Mouse (Mus musculus): ENCODE measurements at regions not wholly inside any gene's neighbourhood (a gene's known extent, or its start where the extent isn't known, plus 50 kb on each side); places are given as distances from the start of the nearest gene placed in this dataset.
A peak's percentile ranks its signal among the peaks of the same experiment; 100 is the strongest.

- Histone ChIP-seq H3K9me3 (ENCODE audit: control insufficient read depth, low read length) (no peaks in the 10 kb centered on the region), H3K9ac (ENCODE audit: low read length) (no peak overlapping the region), H3K36me3 (ENCODE audit: control insufficient read depth, insufficient read depth, low read length) (no peaks in the 10 kb centered on the region), H3K27ac (replicated peaks; ENCODE audit: low read depth, low read length) (no peak overlapping the region), H3K4me3 (ENCODE audit: low read depth, low read length) (no peak overlapping the region), H3K4me1 (ENCODE audit: control insufficient read depth, insufficient read depth, low read length) (no peaks in the 10 kb centered on the region), H3K4me2 (ENCODE audit: low read depth, severe bottlenecking) (no peak overlapping the region), H3K27me3 (ENCODE audit: control insufficient read depth, insufficient read depth, low read length) (no peaks in the 10 kb centered on the region)
- WGBS: 85% methylated on average over 5 of the region's 5 CpGs
- peak; percentile 51 for DNase-seq (ENCODE audit: low spot score)
- no peak for ATAC-seq (ENCODE audit: insufficient number of reproducible peaks, low FRiP score, low TSS enrichment, low read depth)
Observed at GRCm38 (mm10) chr3:131886470-131886869, 198.6 kb upstream of the Dkk2 start.

DNA sequence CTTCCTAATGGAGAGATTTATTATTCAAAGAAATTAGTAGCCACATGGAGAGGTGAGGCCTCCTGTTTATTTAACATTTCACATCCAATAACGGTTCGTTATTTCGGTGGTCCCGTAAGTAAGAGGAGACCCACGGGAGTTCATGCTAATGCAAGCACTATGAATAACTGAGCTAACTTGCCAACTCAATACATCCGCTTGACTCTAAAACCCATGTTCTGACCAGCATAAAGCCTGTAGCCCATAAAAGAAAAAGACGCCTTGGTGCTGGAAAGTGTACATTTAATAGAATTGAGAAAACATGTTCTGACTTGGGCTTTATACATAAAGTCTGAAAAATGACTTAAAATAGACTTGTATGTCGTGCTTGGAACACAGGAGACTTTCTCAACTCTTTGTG, 198.1 kb upstream of the Dkk2 start:
- DNase-seq (ENCODE audit: low spot score): no peak
- no peaks in the 10 kb centered on the region for H3K9me3 ChIP-seq (ENCODE audit: control insufficient read depth, low read length)
- no peaks in the 10 kb centered on the region for H3K27me3 ChIP-seq (ENCODE audit: control insufficient read depth, insufficient read depth, low read length)
- H3K36me3 ChIP-seq (ENCODE audit: control insufficient read depth, insufficient read depth, low read length): no peaks in the 10 kb centered on the region
- H3K4me2 ChIP-seq (ENCODE audit: low read depth, severe bottlenecking): no peak overlapping the region
- H3K27ac ChIP-seq (replicated peaks; ENCODE audit: low read depth, low read length): no peak overlapping the region
- H3K9ac ChIP-seq (ENCODE audit: low read length): no peak overlapping the region
- H3K4me1 ChIP-seq (ENCODE audit: control insufficient read depth, insufficient read depth, low read length): no peaks in the 10 kb centered on the region
- WGBS: 75% methylated on average over 8 of the region's 8 CpGs
- H3K4me3 ChIP-seq (ENCODE audit: low read depth, low read length): no peak overlapping the region
- no peak for ATAC-seq (ENCODE audit: insufficient number of reproducible peaks, low FRiP score, low TSS enrichment, low read depth)

- WGBS: 79% methylated on average over 4 of the region's 4 CpGs
- Histone ChIP-seq H3K27ac (replicated peaks; ENCODE audit: low read depth, low read length) (no peak overlapping the region), H3K36me3 (ENCODE audit: control insufficient read depth, insufficient read depth, low read length) (no peaks in the 10 kb centered on the region), H3K27me3 (ENCODE audit: control insufficient read depth, insufficient read depth, low read length) (no peaks in the 10 kb centered on the region), H3K4me1 (ENCODE audit: control insufficient read depth, insufficient read depth, low read length) (no peaks in the 10 kb centered on the region), H3K9me3 (ENCODE audit: control insufficient read depth, low read length) (no peaks in the 10 kb centered on the region), H3K9ac (ENCODE audit: low read length) (no peak overlapping the region), H3K4me2 (ENCODE audit: low read depth, severe bottlenecking) (no peak overlapping the region), H3K4me3 (ENCODE audit: low read depth, low read length) (no peak overlapping the region)
- ATAC-seq (ENCODE audit: insufficient number of reproducible peaks, low FRiP score, low TSS enrichment, low read depth) (no peak), DNase-seq (ENCODE audit: low spot score) (no peak)
Observed at GRCm38 (mm10) chr3:131887670-131888069, 197.4 kb upstream of the Dkk2 start.

DNA sequence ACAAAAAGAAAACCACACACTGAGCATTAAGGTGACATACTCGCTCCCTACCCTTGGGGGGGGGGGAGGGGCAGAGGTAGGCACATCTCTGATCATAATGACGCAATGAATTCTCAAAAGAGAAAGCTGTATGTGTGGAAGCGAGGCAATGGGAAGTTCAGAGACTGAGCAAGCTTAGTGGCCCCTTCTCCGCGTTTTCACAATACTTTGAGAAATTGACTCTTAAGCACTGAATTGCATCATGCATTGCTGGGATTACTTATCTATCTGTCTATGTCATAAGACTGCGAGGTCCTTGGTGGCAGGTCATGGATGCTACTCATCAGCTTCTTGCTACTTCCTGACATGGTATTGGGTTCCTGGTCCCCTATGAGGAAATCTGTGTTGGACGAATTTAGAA, 193.2 kb upstream of the Dkk2 start:
- Histone ChIP-seq H3K4me1 (ENCODE audit: control insufficient read depth, insufficient read depth, low read length) (no peaks in the 10 kb centered on the region), H3K9ac (ENCODE audit: low read length) (no peak overlapping the region), H3K27me3 (ENCODE audit: control insufficient read depth, insufficient read depth, low read length) (no peaks in the 10 kb centered on the region), H3K4me2 (ENCODE audit: low read depth, severe bottlenecking) (no peak overlapping the region), H3K36me3 (ENCODE audit: control insufficient read depth, insufficient read depth, low read length) (no peaks in the 10 kb centered on the region), H3K27ac (replicated peaks; ENCODE audit: low read depth, low read length) (no peak overlapping the region), H3K9me3 (ENCODE audit: control insufficient read depth, low read length) (no peaks in the 10 kb centered on the region), H3K4me3 (ENCODE audit: low read depth, low read length) (no peak overlapping the region)
- ATAC-seq (ENCODE audit: insufficient number of reproducible peaks, low FRiP score, low TSS enrichment, low read depth) (no peak), DNase-seq (ENCODE audit: low spot score) (no peak)
- WGBS: 86% methylated on average over 7 of the region's 7 CpGs

GRCm38 (mm10) chr3:131893061-131893804, 191.9 kb upstream of the Dkk2 start:
- DNase-seq (ENCODE audit: low spot score) (no peak), ATAC-seq (ENCODE audit: insufficient number of reproducible peaks, low FRiP score, low TSS enrichment, low read depth) (no peak)
- no peak overlapping the region for H3K4me2 ChIP-seq (ENCODE audit: low read depth, severe bottlenecking)
- H3K4me1 ChIP-seq (ENCODE audit: control insufficient read depth, insufficient read depth, low read length): no peaks in the 10 kb centered on the region
- no peaks in the 10 kb centered on the region for H3K9me3 ChIP-seq (ENCODE audit: control insufficient read depth, low read length)
- WGBS: 82% methylated on average over 16 of the region's 16 CpGs
- no peaks in the 10 kb centered on the region for H3K27me3 ChIP-seq (ENCODE audit: control insufficient read depth, insufficient read depth, low read length)
- H3K4me3 ChIP-seq (ENCODE audit: low read depth, low read length): no peak overlapping the region
- no peak overlapping the region for H3K27ac ChIP-seq (replicated peaks; ENCODE audit: low read depth, low read length)
- no peaks in the 10 kb centered on the region for H3K36me3 ChIP-seq (ENCODE audit: control insufficient read depth, insufficient read depth, low read length)
- no peak overlapping the region for H3K9ac ChIP-seq (ENCODE audit: low read length)

DNA sequence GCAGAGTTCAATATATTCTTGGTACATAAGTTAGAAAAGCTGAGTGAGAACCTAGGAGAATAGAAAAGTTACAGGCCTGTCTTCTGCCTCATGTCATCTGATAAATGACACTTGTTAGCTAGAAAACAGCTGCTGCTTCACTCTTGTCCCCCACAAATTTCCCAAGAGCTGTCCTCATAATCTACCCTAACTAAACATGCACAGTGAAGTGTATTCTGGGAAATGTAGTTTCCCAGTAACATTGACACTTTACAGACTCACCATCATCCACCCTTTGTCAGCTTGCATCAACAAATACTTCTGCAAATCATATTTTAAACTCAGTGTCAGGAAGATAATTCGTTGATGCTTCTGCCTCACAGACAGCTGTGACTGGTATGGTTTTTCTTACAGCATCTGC, 190.0 kb upstream of the Dkk2 start:
- WGBS: 80% methylated on average over 1 of the region's 1 CpGs
- Histone ChIP-seq H3K4me3 (ENCODE audit: low read depth, low read length) (no peak overlapping the region), H3K9ac (ENCODE audit: low read length) (no peak overlapping the region), H3K9me3 (ENCODE audit: control insufficient read depth, low read length) (no peaks in the 10 kb centered on the region), H3K4me2 (ENCODE audit: low read depth, severe bottlenecking) (no peak overlapping the region), H3K4me1 (ENCODE audit: control insufficient read depth, insufficient read depth, low read length) (no peaks in the 10 kb centered on the region), H3K36me3 (ENCODE audit: control insufficient read depth, insufficient read depth, low read length) (no peaks in the 10 kb centered on the region), H3K27me3 (ENCODE audit: control insufficient read depth, insufficient read depth, low read length) (no peaks in the 10 kb centered on the region), H3K27ac (replicated peaks; ENCODE audit: low read depth, low read length) (no peak overlapping the region)
- DNase-seq (ENCODE audit: low spot score) (no peak), ATAC-seq (ENCODE audit: insufficient number of reproducible peaks, low FRiP score, low TSS enrichment, low read depth) (no peak)

DNA sequence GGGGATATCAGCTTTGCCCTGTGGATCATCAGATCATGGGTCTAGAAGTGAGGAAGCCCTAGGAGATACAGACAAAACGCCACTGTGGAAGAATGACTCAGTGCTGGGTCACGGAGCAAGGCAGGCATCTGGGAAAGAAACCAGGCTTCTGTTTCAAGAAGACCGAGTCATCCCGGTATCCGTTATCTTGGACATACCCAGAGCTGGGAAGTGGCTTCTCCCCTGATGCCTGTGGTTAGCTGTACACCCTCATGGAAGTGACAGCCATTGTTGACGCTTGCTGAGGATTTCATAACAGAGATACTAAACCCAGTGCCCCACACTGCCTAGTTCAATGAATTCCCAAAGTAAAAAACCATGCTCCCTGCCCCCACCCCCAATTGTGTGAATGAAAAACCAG, 171.6 kb upstream of the Dkk2 start:
- Histone ChIP-seq H3K27me3 (ENCODE audit: control insufficient read depth, insufficient read depth, low read length) (no peaks in the 10 kb centered on the region), H3K9ac (ENCODE audit: low read length) (no peak overlapping the region), H3K4me1 (ENCODE audit: control insufficient read depth, insufficient read depth, low read length) (no peaks in the 10 kb centered on the region), H3K27ac (replicated peaks; ENCODE audit: low read depth, low read length) (no peak overlapping the region), H3K4me3 (ENCODE audit: low read depth, low read length) (no peak overlapping the region), H3K36me3 (ENCODE audit: control insufficient read depth, insufficient read depth, low read length) (no peaks in the 10 kb centered on the region), H3K4me2 (ENCODE audit: low read depth, severe bottlenecking) (no peak overlapping the region), H3K9me3 (ENCODE audit: control insufficient read depth, low read length) (no peaks in the 10 kb centered on the region)
- DNase-seq (ENCODE audit: low spot score): no peak
- 92% methylated on average over 6 of the region's 6 CpGs for WGBS
- no peak for ATAC-seq (ENCODE audit: insufficient number of reproducible peaks, low FRiP score, low TSS enrichment, low read depth)

- ATAC-seq (ENCODE audit: insufficient number of reproducible peaks, low FRiP score, low TSS enrichment, low read depth) (no peak), DNase-seq (ENCODE audit: low spot score) (no peak)
- Histone ChIP-seq H3K9ac (ENCODE audit: low read length) (no peak overlapping the region), H3K27me3 (ENCODE audit: control insufficient read depth, insufficient read depth, low read length) (no peaks in the 10 kb centered on the region), H3K4me1 (ENCODE audit: control insufficient read depth, insufficient read depth, low read length) (no peaks in the 10 kb centered on the region), H3K36me3 (ENCODE audit: control insufficient read depth, insufficient read depth, low read length) (no peaks in the 10 kb centered on the region), H3K27ac (replicated peaks; ENCODE audit: low read depth, low read length) (no peak overlapping the region), H3K4me3 (ENCODE audit: low read depth, low read length) (no peak overlapping the region), H3K4me2 (ENCODE audit: low read depth, severe bottlenecking) (no peak overlapping the region), H3K9me3 (ENCODE audit: control insufficient read depth, low read length) (no peaks in the 10 kb centered on the region)
- 86% methylated on average over 3 of the region's 3 CpGs for WGBS
Observed at GRCm38 (mm10) chr3:131914372-131914771, 170.7 kb upstream of the Dkk2 start.

DNA sequence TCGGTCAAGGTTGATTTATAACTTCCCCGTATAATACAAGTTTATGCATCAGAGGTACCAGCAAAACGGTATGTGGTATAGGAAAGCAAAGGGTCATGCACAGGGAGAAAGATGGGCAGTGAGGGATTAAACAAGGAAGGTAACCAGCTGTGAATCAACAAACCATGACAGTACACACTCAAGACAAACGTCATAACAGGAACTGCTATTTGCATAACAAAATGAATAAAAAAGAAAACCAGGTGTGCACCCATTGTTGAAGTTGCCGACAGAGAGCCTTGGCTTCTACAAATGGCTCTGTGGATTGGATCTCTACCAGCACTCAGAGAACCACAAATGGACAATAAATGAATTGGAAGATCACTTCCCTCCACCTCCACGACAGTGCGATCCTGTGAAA, 170.1 kb upstream of the Dkk2 start:
- no peaks in the 10 kb centered on the region for H3K36me3 ChIP-seq (ENCODE audit: control insufficient read depth, insufficient read depth, low read length)
- ATAC-seq (ENCODE audit: insufficient number of reproducible peaks, low FRiP score, low TSS enrichment, low read depth) (no peak), DNase-seq (ENCODE audit: low spot score) (no peak)
- H3K4me3 ChIP-seq (ENCODE audit: low read depth, low read length): no peak overlapping the region
- H3K9ac ChIP-seq (ENCODE audit: low read length): no peak overlapping the region
- H3K27ac ChIP-seq (replicated peaks; ENCODE audit: low read depth, low read length): no peak overlapping the region
- H3K4me2 ChIP-seq (ENCODE audit: low read depth, severe bottlenecking): no peak overlapping the region
- WGBS: 85% methylated on average over 7 of the region's 7 CpGs
- H3K27me3 ChIP-seq (ENCODE audit: control insufficient read depth, insufficient read depth, low read length): no peaks in the 10 kb centered on the region
- H3K9me3 ChIP-seq (ENCODE audit: control insufficient read depth, low read length): no peaks in the 10 kb centered on the region
- H3K4me1 ChIP-seq (ENCODE audit: control insufficient read depth, insufficient read depth, low read length): 0 out of 2 replicates have a peak, but pooled peaks cover 3% of the 10 kb centered on the region
